Comparison of ENCODE assay signal across 18 mouse cellular contexts in the genomic region with DNA sequence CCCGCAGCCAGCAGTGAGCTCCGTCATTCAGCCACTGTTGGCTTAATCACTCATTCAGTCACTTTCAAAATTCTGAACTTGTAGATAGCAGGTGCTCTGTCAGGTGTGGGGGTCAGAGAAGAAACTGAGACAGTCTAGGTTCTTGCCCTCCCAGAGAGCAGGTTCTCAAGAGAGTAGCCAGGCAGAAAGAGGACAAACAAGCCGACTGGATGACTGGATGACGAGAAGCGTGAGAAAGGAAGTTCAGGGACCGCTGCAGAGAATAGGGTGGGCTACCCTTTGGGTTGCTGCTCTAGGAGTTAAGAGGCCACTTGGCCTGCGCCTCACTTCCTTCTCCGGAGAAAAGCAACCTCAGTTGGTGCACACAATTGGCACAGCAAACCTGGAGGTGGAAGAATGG.
"Had no signal": no experiment of that assay in that cellular context is flagged by ENCODE, and none has a peak within 500 bp of the region (broad histone marks: within the 10 kb centered on the region; RNA-seq: fewer than 3 reads in every experiment).

No protein-coding gene starts in this region.

- H3K4me3 ChIP-seq: midbrain, embryonic 10.5 days; midbrain, embryonic 12.5 days; myocyte; neural tube, embryonic 13.5 days; neural tube, embryonic 15.5 days had no signal

- H3K9ac ChIP-seq: lung, embryonic 14.5 days; midbrain, embryonic 12.5 days; neural tube, embryonic 13.5 days; neural tube, embryonic 15.5 days had no signal

- H3K4me2 ChIP-seq: lung, embryonic 14.5 days; midbrain, embryonic 12.5 days; neural tube, embryonic 13.5 days; neural tube, embryonic 15.5 days had no signal

- H3K36me3 ChIP-seq: midbrain, embryonic 10.5 days; midbrain, embryonic 12.5 days; neural tube, embryonic 13.5 days; neural tube, embryonic 15.5 days had no signal

- H3K27ac ChIP-seq: midbrain, embryonic 10.5 days; midbrain, embryonic 12.5 days; neural tube, embryonic 13.5 days; neural tube, embryonic 15.5 days had no signal

- ATAC-seq: midbrain, embryonic 16.5 days had no signal

- DNase-seq: lung, adult 18-20 months; lung, embryonic 14.5 days; lung, postnatal 10 days; lung, postnatal 4 days; midbrain, embryonic 14.5 days; retina, postnatal 1 day; right cerebral cortex, adult 18-20 months; right cerebral cortex, postnatal 25 days; right cerebral cortex, postnatal 4 days; spleen, adult 18-20 months; thymus, adult 18-20 months; thymus, postnatal 36 days had no signal

- H3K27me3 ChIP-seq: midbrain, embryonic 12.5 days; neural tube, embryonic 13.5 days; neural tube, embryonic 15.5 days had no signal

- H3K4me1 ChIP-seq: midbrain, embryonic 10.5 days; midbrain, embryonic 12.5 days; neural tube, embryonic 13.5 days; neural tube, embryonic 15.5 days had no signal

- H3K9me3 ChIP-seq: midbrain, embryonic 10.5 days; midbrain, embryonic 12.5 days; neural tube, embryonic 13.5 days; neural tube, embryonic 15.5 days had no signal
